Mouse (Mus musculus): Measurements from ENCODE around the gene Wdr90. TPM values are rescaled to one million over a fixed set of nuclear protein-coding genes. Genes with fewer than 3 reads are reported as not detected.

Gene Wdr90
- polyA plus RNA-seq, 1 experiment = not detected

DNA sequence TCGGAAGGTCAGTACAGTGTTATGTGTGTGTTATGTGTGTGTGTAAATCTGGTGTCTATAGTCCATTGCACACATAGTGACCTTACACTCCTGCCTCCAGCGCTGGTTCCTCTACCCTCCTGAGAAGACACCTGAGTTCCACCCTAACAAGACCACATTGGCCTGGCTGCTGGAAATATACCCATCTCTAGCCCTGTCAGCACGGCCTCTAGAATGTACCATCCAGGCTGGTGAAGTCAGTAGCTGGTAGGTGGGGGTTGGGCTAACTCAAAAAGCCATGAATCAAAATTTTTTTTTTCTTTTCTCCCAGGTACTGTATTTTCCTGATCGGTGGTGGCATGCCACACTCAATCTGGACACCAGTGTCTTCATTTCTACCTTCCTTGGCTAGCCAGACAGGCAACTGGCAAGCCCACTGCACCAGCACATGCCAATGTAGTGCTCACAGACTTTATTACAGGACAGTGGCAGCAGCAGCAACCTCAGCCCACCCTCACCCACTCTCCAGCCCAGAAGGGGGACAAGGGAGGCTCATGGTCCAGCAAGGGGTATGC is 31.0 kb downstream of the Wdr90 start:
- TF ChIP-seq POLR2A (IDR thresholded peaks at IDR 0.05; ENCODE audit: insufficient read depth, low read depth, low read length) (no peak), CTCF (IDR thresholded peaks at IDR 0.05; ENCODE audit: insufficient read depth, low read depth, low read length) (no peak)
- peaks cover 72% of the 10 kb centered on the region for H3K4me1 ChIP-seq (ENCODE audit: control insufficient read depth, insufficient read depth, low read length)
- no peak overlapping the region for H3K4me3 ChIP-seq (ENCODE audit: insufficient read depth, low read depth, low read length)
- no peak overlapping the region for H3K27ac ChIP-seq (ENCODE audit: insufficient read depth, low read depth, low read length)
- WGBS = 79% methylated on average over 4 of the region's 4 CpGs

DNA sequence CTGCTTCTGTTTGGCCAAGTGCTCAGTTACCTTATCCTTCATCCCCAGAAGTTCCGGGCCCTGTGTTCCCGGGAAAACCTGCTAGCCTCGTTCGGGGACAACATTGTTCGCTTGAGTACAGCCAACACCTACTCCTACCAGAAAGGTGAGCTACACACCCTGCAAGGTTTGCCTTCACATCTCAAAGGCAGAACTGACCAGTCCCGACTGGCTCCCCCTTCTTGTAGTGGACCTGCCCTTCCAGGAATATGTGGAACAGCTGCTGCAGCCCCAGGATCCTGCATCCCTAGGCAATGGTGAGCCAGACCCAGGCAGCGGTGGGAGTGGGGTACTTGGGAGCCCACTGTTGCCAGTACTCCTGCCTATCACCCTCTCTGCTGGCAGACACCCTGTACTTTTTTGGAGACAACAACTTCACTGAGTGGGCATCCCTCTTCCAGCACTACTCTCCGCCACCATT is 31.7 kb downstream of the Wdr90 start:
- H3K4me1 ChIP-seq (ENCODE audit: control insufficient read depth, insufficient read depth, low read length) = peaks cover 72% of the 10 kb centered on the region
- 30% methylated on average over 8 of the region's 8 CpGs for WGBS
- TF ChIP-seq CTCF (IDR thresholded peaks at IDR 0.05; ENCODE audit: insufficient read depth, low read depth, low read length) (no peak), POLR2A (IDR thresholded peaks at IDR 0.05; ENCODE audit: insufficient read depth, low read depth, low read length) (no peak)

DNA sequence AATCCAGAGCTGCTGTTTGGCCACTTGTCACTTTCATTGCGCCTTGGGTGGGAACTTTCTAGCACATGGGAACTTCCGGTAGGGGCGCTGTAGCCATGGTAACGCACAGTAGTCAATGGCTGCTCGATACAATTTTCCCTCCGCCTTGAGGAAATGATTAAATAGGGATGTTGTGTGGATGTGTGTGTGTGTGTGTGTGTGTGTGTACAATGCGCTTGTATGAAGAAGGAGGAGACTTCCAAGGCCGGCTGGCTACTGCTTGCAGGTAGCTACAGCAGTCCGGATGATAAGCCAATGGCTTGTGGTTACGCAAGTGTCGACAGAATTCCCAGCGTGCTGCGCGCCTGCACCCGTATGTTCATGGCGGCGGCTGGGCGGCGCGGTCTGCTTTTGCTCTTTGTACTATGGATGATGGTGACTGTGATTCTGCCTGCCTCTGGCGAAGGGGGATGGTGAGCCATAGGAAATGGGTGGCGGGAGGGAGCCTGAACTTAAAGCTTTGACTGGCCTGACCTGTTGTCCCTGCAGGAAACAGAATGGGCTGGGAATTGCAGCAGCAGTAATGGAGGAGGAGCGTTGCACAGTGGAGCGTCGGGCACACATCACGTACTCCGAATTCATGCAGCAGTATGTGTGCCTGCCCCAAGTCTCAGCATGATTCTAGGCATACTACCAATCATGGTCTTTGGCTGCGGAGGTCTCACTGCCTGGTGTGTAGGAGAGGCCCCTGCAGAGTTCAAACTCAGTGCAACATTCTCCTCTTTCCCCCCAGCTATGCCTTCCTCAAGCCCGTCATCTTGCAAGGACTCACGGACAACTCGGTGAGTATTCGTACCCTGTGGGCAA is 32.4 kb downstream of the Wdr90 start, which contains the start of gene Jmjd8:
TSS of gene Jmjd8 (plus strand) at position 156 of the 846 bp plus-strand sequence.
- peak within 1 kb of the TSS; percentile 75 for H3K4me3 ChIP-seq (ENCODE audit: insufficient read depth, low read depth, low read length)
- TF ChIP-seq CTCF (IDR thresholded peaks at IDR 0.05; ENCODE audit: insufficient read depth, low read depth, low read length) (no peak), POLR2A (IDR thresholded peaks at IDR 0.05; ENCODE audit: insufficient read depth, low read depth, low read length) (peak; percentile 79)
- peaks cover 72% of the 10 kb centered on the region for H3K4me1 ChIP-seq (ENCODE audit: control insufficient read depth, insufficient read depth, low read length)
- H3K27ac ChIP-seq (ENCODE audit: insufficient read depth, low read depth, low read length) = peak within 1 kb of the TSS; percentile 81
- WGBS = under 1% methylated on average over 32 of the region's 32 CpGs

More for the DNA sequence above, 31.7 kb downstream of the Wdr90 start:
- Histone ChIP-seq H3K27ac (ENCODE audit: insufficient read depth, low read depth, low read length) (peak overlapping the region; percentile 81; the same call in 1 of the 2 replicates), H3K4me3 (ENCODE audit: insufficient read depth, low read depth, low read length) (peak overlapping the region; percentile 75)

DNA sequence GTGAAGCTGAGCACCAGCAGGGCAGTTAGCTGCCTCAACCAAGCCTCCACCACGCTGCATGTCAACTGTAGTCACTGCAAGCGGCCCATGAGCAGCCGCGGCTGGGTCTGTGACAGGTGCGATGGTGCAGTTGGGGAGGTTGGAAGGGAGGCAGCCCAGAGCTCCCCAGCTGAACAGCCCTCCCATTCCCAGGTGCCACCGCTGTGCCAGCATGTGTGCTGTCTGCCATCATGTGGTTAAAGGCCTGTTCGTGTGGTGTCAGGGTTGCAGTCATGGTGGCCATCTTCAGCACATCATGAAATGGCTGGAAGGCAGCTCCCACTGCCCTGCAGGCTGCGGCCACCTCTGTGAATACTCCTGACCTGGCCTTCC is 33.1 kb downstream of the Wdr90 start:
- Histone ChIP-seq H3K4me1 (ENCODE audit: control insufficient read depth, insufficient read depth, low read length) (peaks cover 70% of the 10 kb centered on the region), H3K4me3 (ENCODE audit: insufficient read depth, low read depth, low read length) (peak overlapping the region; percentile 75), H3K27ac (ENCODE audit: insufficient read depth, low read depth, low read length) (peak overlapping the region; percentile 81; the same call in 1 of the 2 replicates)
- no peak for TF ChIP-seq POLR2A (IDR thresholded peaks at IDR 0.05; ENCODE audit: insufficient read depth, low read depth, low read length)
- TF ChIP-seq CTCF (IDR thresholded peaks at IDR 0.05; ENCODE audit: insufficient read depth, low read depth, low read length) = no peak
- WGBS = 70% methylated on average over 8 of the region's 8 CpGs

DNA sequence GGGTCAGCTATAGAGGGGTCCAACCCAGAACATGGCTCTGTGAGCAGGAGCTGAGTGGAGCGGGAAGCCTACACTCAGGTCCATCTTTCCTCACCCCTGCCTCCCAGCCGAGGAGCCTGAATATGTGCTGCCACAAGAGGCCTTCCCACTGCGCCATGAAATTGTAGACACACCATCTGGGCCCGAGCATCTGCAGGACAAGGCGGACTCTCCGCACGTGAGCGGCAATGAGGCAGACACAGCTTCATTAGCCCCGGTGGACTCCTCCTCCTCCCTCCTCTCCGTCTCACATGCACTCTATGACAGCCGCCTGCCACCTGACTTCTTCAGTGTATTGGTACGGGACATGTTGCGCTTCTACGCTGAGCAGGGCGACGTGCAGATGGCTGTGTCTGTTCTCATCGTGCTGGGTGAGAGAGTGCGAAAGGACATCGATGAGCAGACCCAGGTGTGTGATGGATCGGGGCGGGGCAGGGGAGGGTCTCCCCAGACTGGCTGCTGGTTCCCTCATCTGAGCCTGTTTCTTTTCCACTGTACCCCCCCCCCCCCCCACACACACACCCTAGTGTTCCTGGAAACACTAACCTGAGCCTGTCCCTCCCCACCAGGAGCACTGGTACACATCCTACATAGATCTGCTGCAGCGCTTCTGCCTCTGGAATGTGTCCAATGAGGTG is 33.6 kb downstream of the Wdr90 start:
- Histone ChIP-seq H3K27ac (ENCODE audit: insufficient read depth, low read depth, low read length) (no peak overlapping the region), H3K4me1 (ENCODE audit: control insufficient read depth, insufficient read depth, low read length) (peaks cover 70% of the 10 kb centered on the region), H3K4me3 (ENCODE audit: insufficient read depth, low read depth, low read length) (no peak overlapping the region)
- TF ChIP-seq CTCF (IDR thresholded peaks at IDR 0.05; ENCODE audit: insufficient read depth, low read depth, low read length) (no peak), POLR2A (IDR thresholded peaks at IDR 0.05; ENCODE audit: insufficient read depth, low read depth, low read length) (no peak)
- 90% methylated on average over 22 of the region's 22 CpGs for WGBS

DNA sequence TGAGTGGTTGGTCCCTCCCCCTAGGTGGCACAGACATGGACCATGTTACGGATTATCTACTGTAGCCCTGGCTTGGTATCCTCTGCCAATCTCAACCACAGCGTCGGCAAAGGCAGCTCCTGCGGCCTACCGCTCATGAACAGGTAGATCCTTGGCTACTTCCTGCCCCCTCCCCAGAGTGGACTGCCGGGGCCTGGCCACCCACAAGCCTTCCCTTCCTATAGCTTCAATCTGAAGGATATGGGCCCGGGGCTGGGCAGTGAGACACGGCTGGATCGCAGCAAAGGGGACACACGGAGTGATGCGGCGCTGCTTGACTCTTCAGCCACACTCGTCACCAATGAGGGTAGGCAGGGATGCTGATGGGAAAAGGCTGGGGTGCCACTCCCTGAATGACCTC is 34.3 kb downstream of the Wdr90 start:
- peaks cover 69% of the 10 kb centered on the region for H3K4me1 ChIP-seq (ENCODE audit: control insufficient read depth, insufficient read depth, low read length)
- WGBS = 95% methylated on average over 13 of the region's 13 CpGs
- no peak overlapping the region for H3K27ac ChIP-seq (ENCODE audit: insufficient read depth, low read depth, low read length)
- TF ChIP-seq CTCF (IDR thresholded peaks at IDR 0.05; ENCODE audit: insufficient read depth, low read depth, low read length) (no peak), POLR2A (IDR thresholded peaks at IDR 0.05; ENCODE audit: insufficient read depth, low read depth, low read length) (no peak)
- H3K4me3 ChIP-seq (ENCODE audit: insufficient read depth, low read depth, low read length) = no peak overlapping the region

DNA sequence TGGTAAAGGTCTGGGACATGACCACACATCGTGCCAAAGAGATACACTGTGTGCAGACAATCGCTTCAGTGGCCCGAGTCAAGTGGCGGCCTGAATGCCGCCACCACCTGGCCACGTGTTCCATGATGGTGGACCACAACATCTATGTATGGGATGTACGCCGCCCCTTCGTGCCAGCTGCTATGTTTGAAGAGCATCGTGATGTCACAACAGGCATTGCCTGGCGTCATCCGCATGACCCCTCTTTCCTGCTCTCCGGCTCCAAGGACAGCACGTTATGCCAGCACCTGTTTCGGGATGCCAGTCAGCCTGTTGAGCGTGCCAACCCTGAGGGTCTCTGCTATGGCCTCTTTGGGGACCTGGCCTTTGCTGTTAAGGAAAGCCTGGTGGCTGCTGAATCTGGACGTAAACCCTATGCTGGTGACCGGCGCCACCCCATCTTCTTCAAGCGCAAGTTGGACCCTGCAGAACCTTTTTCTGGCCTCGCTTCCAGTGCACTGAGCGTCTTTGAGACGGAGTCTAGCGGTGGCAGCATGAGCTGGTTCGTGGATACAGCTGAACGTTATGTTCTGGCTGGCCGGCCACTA is 35.2 kb downstream of the Wdr90 start:
- no peak for TF ChIP-seq CTCF (IDR thresholded peaks at IDR 0.05; ENCODE audit: insufficient read depth, low read depth, low read length)
- TF ChIP-seq POLR2A (IDR thresholded peaks at IDR 0.05; ENCODE audit: insufficient read depth, low read depth, low read length) = no peak
- H3K4me1 ChIP-seq (ENCODE audit: control insufficient read depth, insufficient read depth, low read length) = peaks cover 59% of the 10 kb centered on the region
- no peak overlapping the region for H3K27ac ChIP-seq (ENCODE audit: insufficient read depth, low read depth, low read length)
- 93% methylated on average over 27 of the region's 27 CpGs for WGBS
- no peak overlapping the region for H3K4me3 ChIP-seq (ENCODE audit: insufficient read depth, low read depth, low read length)

DNA sequence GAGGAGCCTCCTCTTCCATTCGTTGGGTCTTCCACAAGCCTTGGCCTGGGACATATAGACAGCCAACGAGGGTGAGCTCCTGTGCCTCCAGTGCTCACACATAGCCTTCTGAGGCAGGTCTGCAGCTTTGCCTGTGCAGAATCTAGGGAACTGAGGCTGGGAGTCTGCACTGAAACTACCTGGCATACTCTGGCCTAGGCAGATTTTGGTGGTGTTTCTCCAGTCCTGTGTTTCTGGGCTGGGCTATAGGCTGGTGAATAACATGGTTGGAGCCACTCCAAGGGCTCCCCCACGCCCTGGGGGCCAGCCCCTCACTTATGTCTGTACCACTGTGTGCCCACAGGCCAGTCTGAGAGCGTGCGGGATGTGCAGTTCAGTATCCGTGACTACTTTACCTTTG is 36.0 kb downstream of the Wdr90 start:
- Histone ChIP-seq H3K4me1 (ENCODE audit: control insufficient read depth, insufficient read depth, low read length) (peaks cover 52% of the 10 kb centered on the region), H3K27ac (ENCODE audit: insufficient read depth, low read depth, low read length) (no peak overlapping the region), H3K4me3 (ENCODE audit: insufficient read depth, low read depth, low read length) (no peak overlapping the region)
- TF ChIP-seq POLR2A (IDR thresholded peaks at IDR 0.05; ENCODE audit: insufficient read depth, low read depth, low read length) = no peak
- no peak; the same call in 1 of the 2 replicates for TF ChIP-seq CTCF (IDR thresholded peaks at IDR 0.05; ENCODE audit: insufficient read depth, low read depth, low read length)
- WGBS = 87% methylated on average over 6 of the region's 6 CpGs

All from olfactory bulb, adult 2 months (tissue).